Mouse (Mus musculus) hindbrain, embryonic 16.5 days (tissue): ENCODE results near the gene Fut11. TPM values are rescaled to one million over a fixed set of nuclear protein-coding genes. Genes with fewer than 3 reads are reported as not detected.

Experiments used
- ATAC-seq: fragments of 200-750 bp; cut with Nextera tagmentation; 2 replicates; pipeline ENCODE4 v1.8.0; 2017; ENCODE audit warnings: moderate TSS enrichment, moderate library complexity
- H3K27ac ChIP-seq: fragments of 300-500 bp; sonication (generic); 2 replicates; pipeline ENCODE4 v1.5.1; 2014; ENCODE audit warnings: low read depth, mild to moderate bottlenecking, control low read depth, low read length, moderate library complexity
- H3K27me3 ChIP-seq: fragments of 300-500 bp; sonication (generic); replicated peaks from 2 replicates; pipeline ENCODE4 v1.6.1; 2014; ENCODE audit warnings: low read length; ENCODE audit not compliant: control insufficient read depth, insufficient read depth
- H3K36me3 ChIP-seq: fragments of 300-500 bp; sonication (generic); 2 replicates; pipeline ENCODE4 v1.6.1; 2014; ENCODE audit warnings: mild to moderate bottlenecking, low read length, moderate library complexity, mixed read lengths; ENCODE audit not compliant: control insufficient read depth, insufficient read depth
- H3K4me1 ChIP-seq: fragments of 300-500 bp; sonication (generic); 2 replicates; pipeline ENCODE4 v1.6.1; 2014; ENCODE audit warnings: low read depth, low read length; ENCODE audit not compliant: control insufficient read depth, insufficient read depth
- H3K4me2 ChIP-seq: fragments of 300-500 bp; sonication (generic); 2 replicates; pipeline ENCODE4 v1.6.1; 2014; ENCODE audit warnings: mild to moderate bottlenecking, low read length, control low read depth, moderate library complexity
- H3K4me3 ChIP-seq: fragments of 300-500 bp; sonication (generic); 2 replicates; pipeline ENCODE4 v1.5.1; 2014; ENCODE audit warnings: mild to moderate bottlenecking, low read length, control low read depth, moderate library complexity
- H3K9ac ChIP-seq: fragments of 300-500 bp; sonication (generic); 2 replicates; pipeline ENCODE4 v1.6.1; 2014; ENCODE audit warnings: low read depth, mild to moderate bottlenecking, control low read depth, low read length, moderate library complexity
- H3K9me3 ChIP-seq: fragments of 300-500 bp; sonication (generic); 2 replicates; pipeline ENCODE4 v1.6.1; 2014; ENCODE audit warnings: mild to moderate bottlenecking, low read length, moderate library complexity; ENCODE audit not compliant: control insufficient read depth
- WGBS: fragments of 180-500 bp; shearing (Covaris S2); extraction: QIAGEN DNeasy Blood & Tissue Kit; methylation state at CpG from one replicate; pipeline ENCODE4 v1.1.7; 2014; 5-methylcytosine and 5-hydroxymethylcytosine counted together
- polyA plus RNA-seq: library from polyadenylated mRNA; unstranded; fragments of >200 nt; fragmentation: Nextera tagmentation; extraction: Ambion mirVana; gene quantifications from 2 replicates; pipeline ENCODE4 v1.2.1, GENCODE M21; 2015

Fut11 gene
- polyA plus RNA-seq, 1 experiment from 2014 or later: 30.1 TPM

DNA sequence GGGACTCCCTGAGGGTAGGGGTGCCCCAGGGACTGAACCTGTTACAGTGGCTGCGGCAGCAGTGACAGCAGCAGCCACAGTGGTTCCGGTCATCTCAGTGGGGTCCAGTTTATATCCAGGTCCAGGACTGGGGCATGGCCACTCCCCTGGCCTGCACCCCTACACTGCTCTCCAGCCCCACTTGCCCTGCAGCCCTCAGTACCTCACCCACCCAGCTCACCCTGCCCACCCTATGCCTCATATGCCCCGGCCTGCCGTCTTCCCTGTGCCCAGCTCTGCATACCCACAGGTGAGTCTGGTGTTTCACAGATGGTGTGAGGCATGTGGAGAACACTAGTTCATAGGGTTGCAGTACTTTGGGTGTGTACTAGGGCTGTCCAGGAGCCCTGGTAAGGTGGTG, 26.6 kb downstream of the Fut11 start:
- Histone ChIP-seq H3K4me3 (no peak overlapping the region), H3K9ac (no peak overlapping the region)

DNA sequence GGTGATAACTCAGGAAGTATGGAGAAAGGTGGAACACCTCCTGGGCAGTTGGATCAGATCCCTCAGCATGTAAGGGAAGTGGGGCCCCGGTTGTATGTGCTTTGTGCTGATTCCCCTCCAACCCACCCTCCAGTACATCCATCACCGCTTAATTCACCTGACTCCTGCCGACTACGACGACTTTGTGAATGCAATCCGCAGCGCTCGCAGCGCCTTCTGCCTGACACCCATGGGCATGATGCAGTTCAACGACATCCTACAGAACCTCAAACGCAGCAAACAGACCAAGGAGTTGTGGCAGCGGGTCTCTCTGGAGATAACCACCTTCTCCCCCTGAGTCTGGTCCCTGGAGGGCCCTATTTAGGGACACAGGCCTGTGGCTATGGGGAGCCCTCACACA, 28.2 kb downstream of the Fut11 start:
- no peaks in the 10 kb centered on the region for H3K27me3 ChIP-seq
- no peak overlapping the region for H3K4me3 ChIP-seq
- 88% methylated on average over 12 of the region's 12 CpGs for WGBS
- no peak overlapping the region for H3K9ac ChIP-seq
- ATAC-seq: no peak
- H3K4me2 ChIP-seq: no peak overlapping the region
- no peaks in the 10 kb centered on the region for H3K4me1 ChIP-seq
- H3K27ac ChIP-seq: no peak overlapping the region
- no peaks in the 10 kb centered on the region for H3K9me3 ChIP-seq
- H3K36me3 ChIP-seq: peaks cover 64% of the 10 kb centered on the region

More for the DNA sequence above, 26.6 kb downstream of the Fut11 start:
- no peak for ATAC-seq
- no peaks in the 10 kb centered on the region for H3K9me3 ChIP-seq
- H3K27me3 ChIP-seq: no peaks in the 10 kb centered on the region
- no peak overlapping the region for H3K4me2 ChIP-seq
- peaks cover 70% of the 10 kb centered on the region for H3K36me3 ChIP-seq
- H3K4me1 ChIP-seq: no peaks in the 10 kb centered on the region
- no peak overlapping the region for H3K27ac ChIP-seq
- WGBS: 96% methylated on average over 4 of the region's 4 CpGs

DNA sequence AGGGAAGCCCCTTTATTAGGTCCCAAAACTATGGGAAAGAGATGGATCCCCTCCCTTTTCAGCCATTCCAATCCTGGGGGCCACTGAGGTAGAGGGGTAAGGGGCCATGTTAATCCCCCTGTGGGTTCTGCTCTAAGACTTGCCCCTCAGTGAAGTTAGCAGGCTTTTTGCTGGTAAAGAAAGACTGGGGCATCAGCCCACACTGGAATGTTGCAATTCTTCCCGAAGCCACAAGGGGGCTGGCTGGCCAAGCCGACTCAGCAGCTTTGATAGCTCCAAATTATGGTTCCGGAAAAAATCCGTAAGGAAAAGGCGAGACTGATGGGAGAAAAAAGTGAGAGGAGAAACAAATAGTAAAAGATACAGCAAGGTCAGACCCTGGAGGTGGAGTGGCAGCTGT, 29.3 kb downstream of the Fut11 start:
- Histone ChIP-seq H3K4me3 (no peak overlapping the region), H3K9ac (no peak overlapping the region), H3K36me3 (peaks cover 63% of the 10 kb centered on the region), H3K4me1 (no peaks in the 10 kb centered on the region), H3K9me3 (no peaks in the 10 kb centered on the region), H3K27ac (no peak overlapping the region), H3K4me2 (no peak overlapping the region), H3K27me3 (no peaks in the 10 kb centered on the region)
- peak; percentile 29 for ATAC-seq
- WGBS: 16% methylated on average over 5 of the region's 5 CpGs

DNA sequence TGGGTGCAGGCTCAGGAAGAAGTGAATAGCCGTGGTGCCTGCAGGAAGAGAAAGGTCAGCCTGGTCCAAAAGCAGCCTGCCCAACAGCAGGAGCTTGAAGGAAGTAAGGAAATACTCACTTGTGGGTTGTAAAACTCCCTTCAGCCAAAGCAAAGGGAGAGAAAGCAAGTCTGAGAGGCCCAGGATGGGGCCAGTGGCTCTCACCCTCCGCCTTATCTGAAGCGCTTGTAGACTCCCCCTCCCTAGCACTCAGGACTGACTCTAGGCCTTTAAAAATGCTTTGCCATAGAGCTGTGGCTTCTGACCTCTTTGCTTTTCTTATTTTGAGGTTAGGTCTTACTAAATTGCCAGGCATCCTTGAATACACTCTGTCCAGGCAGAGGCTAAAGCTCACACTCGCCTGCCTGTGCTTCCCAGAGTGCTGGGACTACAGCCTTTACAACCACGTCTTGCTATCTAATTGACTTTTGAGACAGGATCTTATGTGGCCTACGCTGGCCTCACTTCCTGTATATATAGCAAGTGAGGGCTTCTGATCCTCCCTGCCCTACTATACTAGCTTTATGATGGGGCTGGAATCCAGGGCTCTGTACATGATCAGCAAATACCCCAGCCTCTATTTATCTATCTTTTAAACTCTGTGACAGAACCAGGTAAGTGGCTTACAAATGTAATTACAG, 31.0 kb downstream of the Fut11 start:
- no peak for ATAC-seq
- Histone ChIP-seq H3K4me3 (no peak overlapping the region), H3K9ac (no peak overlapping the region), H3K27me3 (no peaks in the 10 kb centered on the region), H3K4me2 (no peak overlapping the region), H3K9me3 (no peaks in the 10 kb centered on the region), H3K36me3 (peaks cover 62% of the 10 kb centered on the region), H3K4me1 (no peaks in the 10 kb centered on the region), H3K27ac (no peak overlapping the region)
- WGBS: 81% methylated on average over 6 of the region's 6 CpGs

DNA sequence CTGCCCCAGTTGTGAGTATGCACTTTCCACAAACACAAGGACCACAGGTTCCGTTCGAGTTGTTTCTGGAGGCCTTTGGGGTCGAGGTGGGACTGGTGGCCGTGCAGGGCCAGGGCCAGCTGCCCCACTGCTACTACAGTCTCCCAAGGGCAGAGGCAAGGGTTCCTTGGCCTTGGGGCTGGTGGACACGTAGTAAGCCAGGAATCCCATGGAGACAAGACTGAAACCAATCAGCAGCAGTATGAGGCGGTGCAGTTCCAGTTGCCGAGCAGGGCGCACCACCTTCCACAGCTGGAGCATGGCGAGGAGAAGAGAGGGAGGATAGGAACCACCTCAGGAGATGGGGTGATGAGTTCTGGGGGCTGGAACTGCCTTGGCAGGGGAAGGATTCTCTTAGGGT, 35.1 kb downstream of the Fut11 start:
- Histone ChIP-seq H3K9ac (no peak overlapping the region), H3K36me3 (peaks cover 27% of the 10 kb centered on the region), H3K4me1 (peaks cover 9% of the 10 kb centered on the region), H3K4me2 (no peak overlapping the region), H3K27ac (no peak overlapping the region), H3K27me3 (no peaks in the 10 kb centered on the region), H3K4me3 (no peak overlapping the region), H3K9me3 (no peaks in the 10 kb centered on the region)
- no peak for ATAC-seq
- WGBS: 95% methylated on average over 9 of the region's 9 CpGs

DNA sequence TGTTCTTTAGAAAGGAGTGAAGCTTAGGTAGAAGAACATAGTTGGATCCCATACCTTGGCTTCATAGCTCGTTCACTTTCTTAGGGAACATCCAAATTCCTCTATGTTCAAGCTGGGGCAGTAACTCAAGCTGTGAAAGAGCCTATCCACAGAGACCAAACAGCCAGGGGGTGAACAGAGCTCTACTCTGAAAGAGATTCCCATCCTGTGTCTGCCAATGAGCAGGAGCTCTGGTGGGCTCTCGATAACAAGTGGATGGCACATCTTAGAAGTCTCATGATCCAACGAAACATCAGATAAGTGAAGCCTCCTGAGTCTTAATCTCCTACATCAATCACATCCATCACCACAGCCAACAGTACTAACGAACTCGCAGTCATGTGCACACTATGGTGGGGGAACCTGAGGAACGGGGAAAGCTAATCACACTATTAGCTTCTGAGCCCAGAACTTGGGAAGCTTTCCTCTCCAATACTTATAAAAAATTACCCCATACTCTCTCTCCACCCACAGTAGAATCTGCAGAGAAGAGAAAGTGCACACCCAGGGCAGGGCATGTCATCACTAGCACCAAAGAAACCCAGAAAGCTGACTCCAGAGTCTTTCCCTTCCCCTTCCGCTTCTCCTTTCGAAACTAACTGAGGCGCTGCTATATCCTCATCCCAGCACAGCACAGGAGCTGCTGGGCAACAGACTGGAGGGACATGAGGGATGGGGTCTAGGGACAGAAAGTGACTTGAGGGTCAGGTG, 36.3 kb downstream of the Fut11 start:
- WGBS: 92% methylated on average over 9 of the region's 9 CpGs
- Histone ChIP-seq H3K4me3 (no peak overlapping the region), H3K9ac (no peak overlapping the region), H3K27ac (no peak overlapping the region), H3K27me3 (no peaks in the 10 kb centered on the region), H3K36me3 (peaks cover 25% of the 10 kb centered on the region), H3K4me1 (peaks cover 12% of the 10 kb centered on the region), H3K9me3 (no peaks in the 10 kb centered on the region), H3K4me2 (no peak overlapping the region)
- no peak for ATAC-seq

DNA sequence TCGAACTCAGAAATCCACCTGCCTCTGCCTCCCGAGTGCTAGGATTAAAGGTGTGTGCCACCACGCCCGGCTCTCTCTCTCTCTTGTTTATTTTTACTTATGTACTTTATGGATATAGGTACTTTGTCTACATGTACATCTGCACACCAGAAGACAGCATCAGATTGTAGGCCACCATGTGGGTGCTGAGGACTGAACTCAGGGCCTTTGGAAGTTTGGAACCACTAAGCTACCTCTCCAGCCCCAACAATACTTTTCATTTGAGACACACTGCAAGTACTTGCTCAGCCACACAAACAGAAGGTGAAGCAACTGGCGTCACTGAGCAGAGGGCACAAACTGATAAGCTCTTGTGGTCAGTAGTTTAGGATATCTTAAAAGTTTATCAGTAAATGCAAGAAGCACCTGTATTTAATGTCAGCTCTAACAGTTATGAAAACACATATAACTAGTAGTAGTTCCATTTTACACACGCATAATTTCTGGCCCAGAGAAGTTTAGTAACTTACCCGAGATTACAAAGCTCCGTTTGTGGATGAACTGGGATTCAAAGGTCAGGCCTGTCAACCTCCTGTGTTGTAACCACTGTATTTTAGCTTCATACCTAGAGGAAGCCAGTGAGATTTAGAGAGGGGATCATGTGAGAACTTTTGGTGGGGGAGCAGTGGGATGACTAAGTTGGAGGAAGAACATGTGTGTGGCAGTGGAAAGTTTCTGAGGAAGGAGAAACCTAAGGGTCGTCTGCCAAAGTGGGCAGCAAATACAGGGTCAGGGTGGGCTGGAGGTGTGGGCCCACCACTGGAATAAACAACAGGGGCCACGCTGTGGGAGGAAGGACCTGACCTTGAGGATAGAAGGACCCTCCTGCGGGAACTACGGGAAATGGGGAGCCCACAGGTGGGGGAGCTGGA, 38.5 kb downstream of the Fut11 start:
- H3K27ac ChIP-seq: peak overlapping the region; percentile 90; the same call in 1 of the 2 replicates
- no peaks in the 10 kb centered on the region for H3K27me3 ChIP-seq
- H3K36me3 ChIP-seq: peaks cover 22% of the 10 kb centered on the region
- peak overlapping the region; percentile 93 for H3K4me2 ChIP-seq
- H3K9ac ChIP-seq: peak overlapping the region; percentile 88
- WGBS: 51% methylated on average over 12 of the region's 12 CpGs
- H3K4me1 ChIP-seq: peaks cover 12% of the 10 kb centered on the region
- ATAC-seq: no peak; the same call in 1 of the 2 replicates
- no peaks in the 10 kb centered on the region for H3K9me3 ChIP-seq
- peak overlapping the region; percentile 78 for H3K4me3 ChIP-seq

DNA sequence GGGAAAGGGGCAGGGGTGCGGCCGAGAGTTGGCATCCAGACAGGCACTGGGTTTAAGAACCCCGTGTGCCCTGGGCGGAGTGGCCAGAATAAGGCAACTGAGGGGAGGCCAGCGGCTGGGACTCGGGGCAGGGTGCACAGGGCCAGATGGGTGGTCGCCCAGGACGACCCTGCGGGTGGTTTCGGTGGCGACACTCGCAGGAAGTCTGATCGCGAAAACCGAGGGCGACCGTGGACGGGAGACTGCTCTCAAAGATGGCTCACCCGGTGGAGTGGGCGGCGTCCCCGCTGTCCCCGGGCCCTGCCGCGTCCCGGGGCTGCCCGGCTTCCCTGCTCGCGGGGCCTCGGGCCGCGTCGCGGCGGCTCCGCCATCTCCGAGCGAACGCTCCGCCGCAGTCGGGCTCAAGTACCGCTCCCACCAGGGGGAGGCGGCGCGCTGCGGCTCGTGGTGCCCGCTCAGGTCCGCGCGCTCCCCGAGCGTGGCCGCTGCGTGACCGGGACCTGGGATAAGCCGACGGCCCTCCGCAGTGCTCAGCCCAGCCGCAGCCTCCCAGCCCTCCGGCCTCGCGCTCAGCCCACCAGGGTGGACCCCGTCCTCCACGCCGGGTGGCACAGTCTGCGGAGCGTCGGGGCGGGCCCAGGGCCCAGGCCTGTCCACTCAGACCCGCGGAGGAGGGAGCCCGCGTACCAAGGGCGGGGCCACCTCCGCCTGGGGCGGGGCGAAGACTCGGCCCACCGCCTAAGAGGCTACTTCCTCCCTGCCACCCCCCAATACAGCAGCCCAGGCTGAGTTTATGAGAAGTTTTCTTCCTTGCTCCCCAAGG, 39.4 kb downstream of the Fut11 start, which contains the start of gene Ndst2:
Gene Ndst2, minus strand, starts transcription at position 611 of the 823 bp plus-strand sequence.
- no peaks in the 10 kb centered on the region for H3K9me3 ChIP-seq
- peak within 1 kb of the TSS; percentile 93 for H3K4me2 ChIP-seq
- WGBS: under 1% methylated on average over 47 of the region's 81 CpGs
- H3K27ac ChIP-seq: peak within 1 kb of the TSS; percentile 90
- H3K36me3 ChIP-seq: peaks cover 18% of the 10 kb centered on the region
- peak within 1 kb of the TSS; percentile 78 for H3K4me3 ChIP-seq
- H3K9ac ChIP-seq: peak within 1 kb of the TSS; percentile 88
- peak; percentile 99 for ATAC-seq
- H3K4me1 ChIP-seq: peaks cover 12% of the 10 kb centered on the region
- no peaks in the 10 kb centered on the region for H3K27me3 ChIP-seq
